Mouse (Mus musculus): Measurements from ENCODE around the gene F3.
A peak's percentile ranks its signal among the peaks of the same experiment; 100 is the strongest.

GRCm38 (mm10) chr3:121722971-121723844 is at the start of gene F3:
- peak; percentile 26; the same call in 1 of the 2 replicates for TF ChIP-seq CTCF (IDR thresholded peaks at IDR 0.05; ENCODE audit: control insufficient read depth, insufficient read depth, insufficient replicate concordance, low read depth, low read length)
- TF ChIP-seq POLR2A (IDR thresholded peaks at IDR 0.05; ENCODE audit: control insufficient read depth, low read depth, low read length): no peak

All from testis, adult 2 months (tissue).